Mouse (Mus musculus): ENCODE data around the gene Col16a1. TPM values are rescaled to one million over a fixed set of nuclear protein-coding genes. Genes with fewer than 3 reads are reported as not detected.

The Col16a1 gene
- polyA plus RNA-seq, 1 experiment, result 3.6 TPM

GRCm38 (mm10) chr4:130095137-130095536 lies 47.5 kb downstream of the Col16a1 start:
- no peaks in the 10 kb centered on the region for H3K9me3 ChIP-seq (replicated peaks; ENCODE audit: control insufficient read depth, insufficient read depth, low read length, poor library complexity, severe bottlenecking)
- H3K27me3 ChIP-seq (ENCODE audit: control insufficient read depth, insufficient read depth, low read length, poor library complexity, severe bottlenecking), result peaks cover 3% of the 10 kb centered on the region
- no peak overlapping the region for H3K27ac ChIP-seq (ENCODE audit: insufficient read depth, low read length)
- H3K4me1 ChIP-seq (ENCODE audit: control insufficient read depth, insufficient read depth, low read length), result no peaks in the 10 kb centered on the region
- no peak overlapping the region for H3K4me3 ChIP-seq (ENCODE audit: low read depth, low read length)
- H3K9ac ChIP-seq (ENCODE audit: low read depth, poor library complexity, severe bottlenecking), result no peak overlapping the region
- no peaks in the 10 kb centered on the region for H3K36me3 ChIP-seq (ENCODE audit: control insufficient read depth, insufficient read depth, low read length, poor library complexity, severe bottlenecking)
- TF ChIP-seq EP300 (IDR thresholded peaks at IDR 0.05; ENCODE audit: insufficient read depth, low read depth, low read length) (no peak), CTCF (IDR thresholded peaks at IDR 0.05; ENCODE audit: low read depth, low read length) (no peak), POLR2A (IDR thresholded peaks at IDR 0.05; ENCODE audit: insufficient read depth, low read length) (no peak)

GRCm38 (mm10) chr4:130101183-130101582 lies 53.5 kb downstream of the Col16a1 start:
- Histone ChIP-seq H3K9ac (ENCODE audit: low read depth, poor library complexity, severe bottlenecking) (no peak overlapping the region), H3K4me3 (ENCODE audit: low read depth, low read length) (no peak overlapping the region), H3K36me3 (ENCODE audit: control insufficient read depth, insufficient read depth, low read length, poor library complexity, severe bottlenecking) (no peaks in the 10 kb centered on the region), H3K27ac (ENCODE audit: insufficient read depth, low read length) (no peak overlapping the region), H3K27me3 (ENCODE audit: control insufficient read depth, insufficient read depth, low read length, poor library complexity, severe bottlenecking) (peaks cover 4% of the 10 kb centered on the region; the same call in 1 of the 2 replicates), H3K4me1 (ENCODE audit: control insufficient read depth, insufficient read depth, low read length) (peaks cover 5% of the 10 kb centered on the region), H3K9me3 (replicated peaks; ENCODE audit: control insufficient read depth, insufficient read depth, low read length, poor library complexity, severe bottlenecking) (0 out of 2 replicates have a peak, but pooled peaks cover 2% of the 10 kb centered on the region)
- TF ChIP-seq POLR2A (IDR thresholded peaks at IDR 0.05; ENCODE audit: insufficient read depth, low read length), result no peak
- no peak for TF ChIP-seq EP300 (IDR thresholded peaks at IDR 0.05; ENCODE audit: insufficient read depth, low read depth, low read length)
- TF ChIP-seq CTCF (IDR thresholded peaks at IDR 0.05; ENCODE audit: low read depth, low read length), result no peak

DNA sequence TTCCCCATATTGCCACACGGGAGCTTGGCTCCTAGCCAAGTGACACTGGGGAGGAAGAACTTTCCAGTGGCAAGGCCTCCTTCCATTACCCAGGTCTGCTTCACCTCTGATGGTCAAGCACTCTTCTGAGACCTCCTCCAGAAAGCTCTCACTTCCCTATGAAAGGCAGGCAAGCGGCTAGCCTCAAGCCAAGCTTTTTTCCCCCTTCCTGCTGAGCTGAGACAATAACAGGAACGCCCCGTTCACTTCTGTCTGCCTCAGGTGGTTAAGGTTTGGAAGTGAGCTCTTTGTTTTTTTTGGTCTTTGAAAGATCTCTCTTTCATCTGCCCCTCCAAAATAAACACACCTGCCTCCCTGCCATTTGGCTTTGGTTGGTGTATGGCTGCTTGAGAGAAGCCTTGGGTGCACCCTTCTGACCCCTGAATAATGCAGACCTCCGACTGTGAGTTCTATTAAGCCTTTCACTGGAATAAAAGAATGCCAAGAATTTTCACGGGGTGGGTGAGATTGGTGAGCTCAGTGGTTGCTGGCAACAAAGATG lies 54.5 kb downstream of the Col16a1 start, which contains the start of gene Pef1:
Gene Pef1, plus strand, starts transcription at position 448 of the 541 bp plus-strand sequence.
- H3K27ac ChIP-seq (ENCODE audit: insufficient read depth, low read length), result no peak within 1 kb of the TSS; the same call in 1 of the 2 replicates
- H3K4me1 ChIP-seq (ENCODE audit: control insufficient read depth, insufficient read depth, low read length), result peaks cover 5% of the 10 kb centered on the region
- no peak within 1 kb of the TSS for H3K9ac ChIP-seq (ENCODE audit: low read depth, poor library complexity, severe bottlenecking)
- TF ChIP-seq EP300 (IDR thresholded peaks at IDR 0.05; ENCODE audit: insufficient read depth, low read depth, low read length) (peak; percentile 84), POLR2A (IDR thresholded peaks at IDR 0.05; ENCODE audit: insufficient read depth, low read length) (no peak)
- no peak within 1 kb of the TSS for H3K4me3 ChIP-seq (ENCODE audit: low read depth, low read length)
- H3K27me3 ChIP-seq (ENCODE audit: control insufficient read depth, insufficient read depth, low read length, poor library complexity, severe bottlenecking), result peaks cover 4% of the 10 kb centered on the region; the same call in 1 of the 2 replicates
- H3K36me3 ChIP-seq (ENCODE audit: control insufficient read depth, insufficient read depth, low read length, poor library complexity, severe bottlenecking), result no peaks in the 10 kb centered on the region
- 0 out of 2 replicates have a peak, but pooled peaks cover 2% of the 10 kb centered on the region for H3K9me3 ChIP-seq (replicated peaks; ENCODE audit: control insufficient read depth, insufficient read depth, low read length, poor library complexity, severe bottlenecking)

DNA sequence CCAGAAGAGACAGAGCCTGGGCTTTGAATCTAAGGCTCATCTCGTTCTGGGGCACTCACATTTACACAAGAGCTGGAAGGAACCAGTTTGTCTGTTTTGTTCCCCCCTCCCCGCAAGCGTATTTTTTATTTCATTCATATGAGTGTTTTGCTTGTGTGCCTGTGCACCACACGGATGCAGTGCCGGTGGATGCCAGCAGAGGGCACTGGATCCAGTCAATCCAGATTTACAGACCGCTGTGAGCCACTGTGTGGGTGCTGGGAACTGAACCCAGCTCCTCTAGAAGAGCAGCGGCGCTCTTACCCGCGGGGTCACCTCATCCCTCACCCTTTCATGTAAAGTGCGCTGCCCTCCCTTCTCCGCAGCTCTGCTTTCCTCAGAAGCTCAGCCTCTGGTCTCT lies 56.0 kb downstream of the Col16a1 start:
- peak; percentile 64 for TF ChIP-seq CTCF (IDR thresholded peaks at IDR 0.05; ENCODE audit: low read depth, low read length)
- TF ChIP-seq EP300 (IDR thresholded peaks at IDR 0.05; ENCODE audit: insufficient read depth, low read depth, low read length), result no peak
- H3K4me1 ChIP-seq (ENCODE audit: control insufficient read depth, insufficient read depth, low read length), result peaks cover 5% of the 10 kb centered on the region
- H3K9me3 ChIP-seq (replicated peaks; ENCODE audit: control insufficient read depth, insufficient read depth, low read length, poor library complexity, severe bottlenecking), result 0 out of 2 replicates have a peak, but pooled peaks cover 2% of the 10 kb centered on the region

DNA sequence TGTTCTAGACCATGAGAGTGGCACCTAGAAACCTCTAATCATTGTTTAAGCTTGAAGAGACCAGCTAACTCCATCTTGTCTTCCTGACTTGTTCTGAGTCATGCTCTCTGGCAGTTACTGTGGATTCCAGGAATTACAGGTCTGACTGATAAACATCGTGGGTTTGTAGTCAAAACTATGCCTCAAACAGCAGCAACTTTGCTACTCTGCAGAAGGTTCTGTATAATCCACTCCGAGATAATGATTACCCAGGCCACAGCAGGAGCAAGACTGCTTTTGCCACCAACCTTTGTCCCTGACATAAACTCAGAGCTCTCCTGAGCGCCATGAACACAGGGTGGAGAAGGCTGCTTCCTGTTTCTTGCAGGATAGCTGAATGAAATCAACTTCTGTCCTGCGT lies 56.9 kb downstream of the Col16a1 start:
- H3K4me3 ChIP-seq (ENCODE audit: low read depth, low read length), result no peak overlapping the region
- H3K9ac ChIP-seq (ENCODE audit: low read depth, poor library complexity, severe bottlenecking), result no peak overlapping the region
- no peaks in the 10 kb centered on the region for H3K36me3 ChIP-seq (ENCODE audit: control insufficient read depth, insufficient read depth, low read length, poor library complexity, severe bottlenecking)
- TF ChIP-seq EP300 (IDR thresholded peaks at IDR 0.05; ENCODE audit: insufficient read depth, low read depth, low read length) (no peak), CTCF (IDR thresholded peaks at IDR 0.05; ENCODE audit: low read depth, low read length) (no peak), POLR2A (IDR thresholded peaks at IDR 0.05; ENCODE audit: insufficient read depth, low read length) (no peak)
- H3K27ac ChIP-seq (ENCODE audit: insufficient read depth, low read length), result no peak overlapping the region
- H3K27me3 ChIP-seq (ENCODE audit: control insufficient read depth, insufficient read depth, low read length, poor library complexity, severe bottlenecking), result peaks cover 4% of the 10 kb centered on the region; the same call in 1 of the 2 replicates
- peaks cover 5% of the 10 kb centered on the region for H3K4me1 ChIP-seq (ENCODE audit: control insufficient read depth, insufficient read depth, low read length)
- H3K9me3 ChIP-seq (replicated peaks; ENCODE audit: control insufficient read depth, insufficient read depth, low read length, poor library complexity, severe bottlenecking), result 0 out of 2 replicates have a peak, but pooled peaks cover 2% of the 10 kb centered on the region

More for the DNA sequence above, 56.0 kb downstream of the Col16a1 start:
- Histone ChIP-seq H3K9ac (ENCODE audit: low read depth, poor library complexity, severe bottlenecking) (no peak overlapping the region), H3K36me3 (ENCODE audit: control insufficient read depth, insufficient read depth, low read length, poor library complexity, severe bottlenecking) (no peaks in the 10 kb centered on the region), H3K27me3 (ENCODE audit: control insufficient read depth, insufficient read depth, low read length, poor library complexity, severe bottlenecking) (peaks cover 4% of the 10 kb centered on the region; the same call in 1 of the 2 replicates), H3K4me3 (ENCODE audit: low read depth, low read length) (no peak overlapping the region), H3K27ac (ENCODE audit: insufficient read depth, low read length) (no peak overlapping the region)

DNA sequence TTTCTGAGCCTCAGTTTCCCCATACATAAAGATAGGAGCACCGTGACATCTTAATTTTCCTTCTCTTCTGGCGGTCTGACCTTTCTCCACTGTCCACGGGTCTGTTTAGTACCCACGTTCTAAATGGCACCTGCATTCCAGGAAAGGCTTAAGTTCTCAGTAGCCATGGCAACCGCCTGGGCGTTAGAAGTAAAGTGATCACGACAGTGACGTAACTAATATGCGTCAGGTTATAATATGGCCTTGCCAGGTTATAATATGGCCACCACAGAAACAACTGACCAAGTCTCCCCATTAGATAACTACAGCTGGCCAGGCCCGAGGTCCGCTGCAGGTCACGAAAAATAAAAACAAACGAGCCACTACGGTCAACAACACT lies 59.4 kb downstream of the Col16a1 start:
- Histone ChIP-seq H3K27ac (ENCODE audit: insufficient read depth, low read length) (no peak overlapping the region), H3K4me1 (ENCODE audit: control insufficient read depth, insufficient read depth, low read length) (peaks cover 3% of the 10 kb centered on the region), H3K9ac (ENCODE audit: low read depth, poor library complexity, severe bottlenecking) (no peak overlapping the region), H3K36me3 (ENCODE audit: control insufficient read depth, insufficient read depth, low read length, poor library complexity, severe bottlenecking) (no peaks in the 10 kb centered on the region), H3K27me3 (ENCODE audit: control insufficient read depth, insufficient read depth, low read length, poor library complexity, severe bottlenecking) (no peaks in the 10 kb centered on the region), H3K4me3 (ENCODE audit: low read depth, low read length) (peak overlapping the region; percentile 93), H3K9me3 (replicated peaks; ENCODE audit: control insufficient read depth, insufficient read depth, low read length, poor library complexity, severe bottlenecking) (0 out of 2 replicates have a peak, but pooled peaks cover 2% of the 10 kb centered on the region)
- TF ChIP-seq POLR2A (IDR thresholded peaks at IDR 0.05; ENCODE audit: insufficient read depth, low read length), result no peak
- no peak for TF ChIP-seq CTCF (IDR thresholded peaks at IDR 0.05; ENCODE audit: low read depth, low read length)
- TF ChIP-seq EP300 (IDR thresholded peaks at IDR 0.05; ENCODE audit: insufficient read depth, low read depth, low read length), result no peak
